Mouse (Mus musculus) neutrophil, adult 65 days (primary cell): ENCODE measurements around the gene Trim30b. TPM values are rescaled to one million over a fixed set of nuclear protein-coding genes. Genes with fewer than 3 reads are reported as not detected.

Experiments
- total RNA-seq: library from RNA; stranded (reverse); gene quantifications from 2 replicates; pipeline ENCODE4 v1.2.4, GENCODE M21; 2023

Gene Trim30b
- 62.0 and 62.1 TPM in 2 replicates for total RNA-seq

DNA sequence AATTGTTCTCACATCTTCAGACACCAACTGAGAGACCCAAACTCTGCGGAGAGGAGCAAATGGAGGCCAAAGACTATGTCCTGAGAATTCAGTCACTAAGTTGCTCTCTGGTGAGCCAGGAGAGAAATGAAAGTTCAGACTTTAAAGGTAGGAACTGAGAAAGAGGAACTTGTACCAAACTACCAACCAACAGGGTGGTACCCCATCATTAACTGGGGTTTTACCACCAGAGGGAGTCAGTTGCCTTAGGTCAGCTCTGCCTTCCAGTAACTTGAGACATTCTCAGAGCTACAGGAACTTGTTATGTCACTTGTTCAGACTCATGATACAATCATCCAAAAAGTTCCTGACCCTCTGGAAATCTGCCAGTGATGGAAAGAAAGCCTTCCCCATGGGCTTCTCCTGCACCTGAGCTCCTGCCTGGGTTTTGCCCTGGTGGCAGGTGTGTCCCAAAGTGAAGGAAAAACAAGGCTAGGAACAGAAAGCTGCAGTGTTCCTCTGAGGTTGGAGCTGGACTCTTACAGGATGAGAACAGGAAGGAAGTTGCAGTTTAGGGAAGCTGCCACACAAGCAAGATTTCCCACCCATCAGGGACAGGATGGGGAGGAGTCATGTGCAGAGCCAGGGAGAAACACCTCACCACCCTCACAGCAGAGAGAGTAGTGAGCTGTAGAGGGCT, at the start of gene Trim30b:
TSS of gene Trim30b (minus strand) at position 149 of the 679 bp plus-strand sequence.

GRCm38 (mm10) chr7:104400698-104401097, 31.0 kb upstream of the Trim30b start, which contains the start of gene Trim30c:
Gene Trim30c, minus strand, starts transcription at chr7:104400837.

GRCm38 (mm10) chr7:104352717-104353599, 16.7 kb downstream of the Trim30b start, which contains the start of gene Trim12c:
Gene Trim12c, minus strand, starts transcription at chr7:104353362.

GRCm38 (mm10) chr7:104329171-104329570, 40.5 kb downstream of the Trim30b start, which contains the start of gene Trim34b:
Gene Trim34b, plus strand, starts transcription at chr7:104329471.

DNA sequence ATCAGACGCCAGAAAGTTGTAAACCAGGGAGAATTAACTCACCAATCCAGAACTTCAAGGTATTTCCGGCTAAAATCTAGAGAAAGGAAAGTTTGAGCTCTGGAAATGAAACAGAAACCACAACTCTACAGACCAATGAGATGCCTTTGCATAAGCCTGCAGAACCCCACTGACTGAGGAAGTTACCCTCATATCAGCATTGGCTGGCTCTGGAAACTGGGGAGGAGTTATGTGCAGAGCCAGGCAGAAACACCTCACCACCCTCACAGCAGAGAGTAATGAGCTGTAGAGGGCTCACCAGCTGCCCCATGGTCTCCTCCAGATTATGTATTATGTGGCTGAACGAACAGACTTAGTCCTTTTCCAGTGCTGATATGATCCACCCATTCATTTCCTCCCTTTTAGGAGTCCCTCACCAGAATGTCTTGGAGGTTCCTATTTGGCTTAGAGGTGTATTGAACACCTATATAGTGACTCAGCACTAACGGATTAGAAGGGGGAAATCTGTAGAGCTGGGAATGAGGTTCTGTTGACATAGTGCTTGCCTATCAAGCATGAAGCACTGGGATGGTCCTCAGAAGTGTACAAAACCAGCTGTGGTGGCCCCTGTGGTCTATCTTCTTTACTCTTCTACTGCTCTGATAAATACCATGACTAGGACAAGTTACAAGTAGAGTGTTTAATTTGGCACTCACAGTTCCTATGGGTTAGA, 54.2 kb downstream of the Trim30b start, which contains the start of gene Trim12a:
TSS of gene Trim12a (minus strand) at position 98 of the 712 bp plus-strand sequence.

Other genes starting within 250 kb of the Trim30b start
- gene Ubqln5, start 240.1 kb downstream of the Trim30b start, total RNA-seq = not detected in 2 replicates
- gene Olfr643, start 232.5 kb downstream of the Trim30b start, total RNA-seq = not detected in 2 replicates
- not detected in 2 replicates for gene Ubqln3, start 226.6 kb downstream of the Trim30b start, total RNA-seq
- gene Ubqlnl, start 219.3 kb downstream of the Trim30b start, total RNA-seq = not detected in 2 replicates
- gene Olfm5, start 205.1 kb downstream of the Trim30b start, total RNA-seq = not detected in 2 replicates
- 0.18 TPM in 1 of 2 replicates, not detected in the other for gene Olfr648, start 186.5 kb downstream of the Trim30b start, total RNA-seq
- not detected in 2 replicates for gene Olfr649, start 173.9 kb downstream of the Trim30b start, total RNA-seq
- gene Trim6, start 151.1 kb downstream of the Trim30b start, total RNA-seq = 1.9 and 6.6 TPM in 2 replicates
- gene Trim34a, start 125.4 kb downstream of the Trim30b start, total RNA-seq = 13.1 and 16.5 TPM in 2 replicates
- gene Trim5, start 81.8 kb downstream of the Trim30b start, total RNA-seq = 13.6 and 14.6 TPM in 2 replicates
- gene Trim12a, start 54.4 kb downstream of the Trim30b start, total RNA-seq = 69.1 and 76.5 TPM in 2 replicates
- gene Trim34b, start 40.4 kb downstream of the Trim30b start, total RNA-seq = 1.2 and 1.3 TPM in 2 replicates
- 25.2 and 27.9 TPM in 2 replicates for gene Trim12c, start 16.5 kb downstream of the Trim30b start, total RNA-seq
- gene Trim30c, start 31.0 kb upstream of the Trim30b start, total RNA-seq = 0.39 TPM in 1 of 2 replicates, not detected in the other
- gene Trim30a, start 95.3 kb upstream of the Trim30b start, total RNA-seq = 35.5 and 45.3 TPM in 2 replicates
- gene Trim30d, start 138.0 kb upstream of the Trim30b start, total RNA-seq = 9.4 and 10.7 TPM in 2 replicates
- not detected in 2 replicates for gene Olfr651, start 180.2 kb upstream of the Trim30b start, total RNA-seq
- not detected in 2 replicates for gene Olfr652, start 191.0 kb upstream of the Trim30b start, total RNA-seq
- not detected in 2 replicates for gene Olfr653, start 207.4 kb upstream of the Trim30b start, total RNA-seq
- not detected in 2 replicates for gene Olfr654, start 217.1 kb upstream of the Trim30b start, total RNA-seq
- 0.73 TPM in 1 of 2 replicates, not detected in the other for gene Olfr655, start 231.9 kb upstream of the Trim30b start, total RNA-seq
- gene Olfr656, start 244.1 kb upstream of the Trim30b start, total RNA-seq = not detected in 2 replicates